Comparison of ENCODE assay signal across 26 mouse cellular contexts in the genomic region with DNA sequence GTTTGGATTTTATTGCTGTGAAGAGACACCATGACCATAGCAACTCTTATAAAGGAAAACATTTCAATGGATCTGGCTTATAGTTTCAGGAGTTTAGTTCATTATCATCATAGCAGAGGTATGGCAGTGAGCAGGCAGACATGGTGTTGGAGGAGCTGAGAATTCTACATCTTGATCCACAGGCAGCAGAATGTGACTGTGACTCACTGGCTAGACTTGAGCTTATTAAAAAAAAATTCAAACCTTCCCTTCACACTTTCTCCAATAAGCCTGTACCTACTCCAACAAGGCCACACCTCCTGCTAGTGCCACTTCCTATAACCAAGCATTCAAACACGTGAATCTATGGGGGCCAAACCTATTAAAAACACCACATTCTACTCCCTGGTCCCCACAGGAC.
A peak's percentile ranks its signal among the peaks of the same experiment; 100 is the strongest.
DNase-seq lines count a peak whose midpoint lies in the region; ATAC-seq and TF ChIP-seq lines count a peak whose summit lies in the region.
"Had no signal": no experiment of that assay in that cellular context is flagged by ENCODE, and none has a peak within 500 bp of the region (broad histone marks: within the 10 kb centered on the region; RNA-seq: fewer than 3 reads in every experiment).

No protein-coding gene starts in this region.

- H3K4me3 ChIP-seq in left cerebral cortex, adult 2 months: no peak overlapping the region
- H3K4me3 ChIP-seq: embryonic facial prominence, embryonic 13.5 days; embryonic facial prominence, embryonic 15.5 days; erythroblast, embryonic 14.5 days; forebrain, embryonic 10.5 days; forebrain, embryonic 12.5 days had no signal

- peak; percentile 83 for ATAC-seq in frontal cortex, adult (ENCODE audit: low TSS enrichment)
- ATAC-seq: activated CD4-positive, CD25-positive, alpha-beta regulatory T cell, adult 4 months; CD4-positive, CD25-positive, alpha-beta regulatory T cell, adult 4 months; forebrain, embryonic 14.5 days; forebrain, embryonic 16.5 days; Patski had no signal

- no peak for TF ChIP-seq CTCF in left cerebral cortex, adult 2 months (IDR thresholded peaks at IDR 0.05)

- no peak for DNase-seq in frontal cortex, postnatal 14 days (ENCODE audit: low spot score in 2 of 2)
- DNase-seq in left cerebral cortex, adult 2 months (ENCODE audit: extremely low spot score in 1 of 2, low spot score in 2 of 2): no peak
- DNase-seq in left cerebral cortex, adult 18-20 months (ENCODE audit: low spot score in 2 of 2): no peak
- DNase-seq in brain, adult 2 months (ENCODE audit: low read depth, low spot score): peak; percentile 71
- DNase-seq: adrenal gland, adult 8-10 months; adrenal gland, postnatal 14 days; adrenal gland, postnatal 36 days; B cell, adult 2 months; cerebellum, adult 11 months; cerebellum, adult 18-20 months; cerebellum, adult 8-10 months; cerebellum, adult 9-11 months; cerebellum, postnatal 14 days; cerebellum, postnatal 36 days; embryo, embryonic 11 days had no signal

- intact Hi-C loops in left cerebral cortex, adult 2 months (cut with DNase I): no loop called here

- peak overlapping the region; percentile 9; the same call in 1 of the 2 replicates for H3K27ac ChIP-seq in left cerebral cortex, adult 2 months
- H3K27ac ChIP-seq: embryonic facial prominence, embryonic 13.5 days; embryonic facial prominence, embryonic 15.5 days; forebrain, embryonic 10.5 days; forebrain, embryonic 12.5 days had no signal
